Mouse (Mus musculus): ENCODE results near the gene Ranbp3. TPM values are rescaled to one million over a fixed set of nuclear protein-coding genes. Genes with fewer than 3 reads are reported as not detected.

Ranbp3 gene
- polyA plus RNA-seq, 1 experiment from 2014 or later: 21.8 TPM

- WGBS (ENCODE audit: insufficient replicate concordance): 52% methylated on average over 4 of the region's 4 CpGs
- Histone ChIP-seq H3K4me3 (ENCODE audit: low read depth, low read length) (no peak overlapping the region), H3K27me3 (ENCODE audit: insufficient read depth, low read length) (no peaks in the 10 kb centered on the region), H3K4me2 (ENCODE audit: low read depth, low read length) (no peak overlapping the region), H3K9me3 (ENCODE audit: low read length) (no peaks in the 10 kb centered on the region), H3K9ac (replicated peaks) (no peak overlapping the region), H3K36me3 (replicated peaks; ENCODE audit: insufficient read depth, low read length) (no peaks in the 10 kb centered on the region), H3K4me1 (ENCODE audit: insufficient read depth) (peaks cover 12% of the 10 kb centered on the region), H3K27ac (ENCODE audit: low read depth) (no peak overlapping the region)
- ATAC-seq (no peak), DNase-seq (no peak)
- no peak for TF ChIP-seq EP300 (IDR thresholded peaks at IDR 0.05; ENCODE audit: low read depth)
- no peak for TF ChIP-seq CTCF (IDR thresholded peaks at IDR 0.05; ENCODE audit: low read depth)
Measured at GRCm38 (mm10) chr17:56631807-56632206, 41.3 kb upstream of the Ranbp3 start.

- Histone ChIP-seq H3K9ac (replicated peaks) (no peak overlapping the region), H3K36me3 (replicated peaks; ENCODE audit: insufficient read depth, low read length) (no peaks in the 10 kb centered on the region), H3K4me1 (ENCODE audit: insufficient read depth) (no peaks in the 10 kb centered on the region), H3K4me2 (ENCODE audit: low read depth, low read length) (no peak overlapping the region), H3K9me3 (ENCODE audit: low read length) (no peaks in the 10 kb centered on the region), H3K27me3 (ENCODE audit: insufficient read depth, low read length) (no peaks in the 10 kb centered on the region), H3K27ac (ENCODE audit: low read depth) (no peak overlapping the region), H3K4me3 (ENCODE audit: low read depth, low read length) (no peak overlapping the region)
- DNase-seq (no peak), ATAC-seq (peak; percentile 40)
- WGBS (ENCODE audit: insufficient replicate concordance): 58% methylated on average over 6 of the region's 6 CpGs
- no peak for TF ChIP-seq EP300 (IDR thresholded peaks at IDR 0.05; ENCODE audit: low read depth)
- TF ChIP-seq CTCF (IDR thresholded peaks at IDR 0.05; ENCODE audit: low read depth): no peak
Measured at GRCm38 (mm10) chr17:56634023-56634422, 39.1 kb upstream of the Ranbp3 start.

GRCm38 (mm10) chr17:56643237-56643636 is 29.9 kb upstream of the Ranbp3 start:
- H3K27me3 ChIP-seq (ENCODE audit: insufficient read depth, low read length): no peaks in the 10 kb centered on the region
- H3K27ac ChIP-seq (ENCODE audit: low read depth): peak overlapping the region; percentile 53
- H3K9ac ChIP-seq (replicated peaks): no peak overlapping the region
- WGBS (ENCODE audit: insufficient replicate concordance): 54% methylated on average over 4 of the region's 4 CpGs
- DNase-seq (no peak), ATAC-seq (peak; percentile 72)
- no peaks in the 10 kb centered on the region for H3K4me1 ChIP-seq (ENCODE audit: insufficient read depth)
- H3K4me2 ChIP-seq (ENCODE audit: low read depth, low read length): no peak overlapping the region
- no peak overlapping the region for H3K4me3 ChIP-seq (ENCODE audit: low read depth, low read length)
- no peak for TF ChIP-seq EP300 (IDR thresholded peaks at IDR 0.05; ENCODE audit: low read depth)
- no peak for TF ChIP-seq CTCF (IDR thresholded peaks at IDR 0.05; ENCODE audit: low read depth)
- no peaks in the 10 kb centered on the region for H3K36me3 ChIP-seq (replicated peaks; ENCODE audit: insufficient read depth, low read length)
- no peaks in the 10 kb centered on the region for H3K9me3 ChIP-seq (ENCODE audit: low read length)

- DNase-seq (no peak), ATAC-seq (no peak)
- Histone ChIP-seq H3K9ac (replicated peaks) (no peak overlapping the region), H3K36me3 (replicated peaks; ENCODE audit: insufficient read depth, low read length) (no peaks in the 10 kb centered on the region), H3K9me3 (ENCODE audit: low read length) (no peaks in the 10 kb centered on the region), H3K4me1 (ENCODE audit: insufficient read depth) (no peaks in the 10 kb centered on the region), H3K4me3 (ENCODE audit: low read depth, low read length) (no peak overlapping the region), H3K4me2 (ENCODE audit: low read depth, low read length) (no peak overlapping the region), H3K27me3 (ENCODE audit: insufficient read depth, low read length) (no peaks in the 10 kb centered on the region), H3K27ac (ENCODE audit: low read depth) (no peak overlapping the region)
- WGBS (ENCODE audit: insufficient replicate concordance): 56% methylated on average over 10 of the region's 13 CpGs
- no peak for TF ChIP-seq CTCF (IDR thresholded peaks at IDR 0.05; ENCODE audit: low read depth)
- no peak for TF ChIP-seq EP300 (IDR thresholded peaks at IDR 0.05; ENCODE audit: low read depth)
Measured at GRCm38 (mm10) chr17:56647546-56647945, 25.5 kb upstream of the Ranbp3 start.

- Histone ChIP-seq H3K4me3 (ENCODE audit: low read depth, low read length) (no peak overlapping the region), H3K4me2 (ENCODE audit: low read depth, low read length) (no peak overlapping the region), H3K4me1 (ENCODE audit: insufficient read depth) (no peaks in the 10 kb centered on the region), H3K9ac (replicated peaks) (no peak overlapping the region), H3K36me3 (replicated peaks; ENCODE audit: insufficient read depth, low read length) (no peaks in the 10 kb centered on the region), H3K27me3 (ENCODE audit: insufficient read depth, low read length) (no peaks in the 10 kb centered on the region), H3K27ac (ENCODE audit: low read depth) (peak overlapping the region; percentile 77), H3K9me3 (ENCODE audit: low read length) (no peaks in the 10 kb centered on the region)
- TF ChIP-seq EP300 (IDR thresholded peaks at IDR 0.05; ENCODE audit: low read depth): peak; percentile 56
- no peak for TF ChIP-seq CTCF (IDR thresholded peaks at IDR 0.05; ENCODE audit: low read depth)
- ATAC-seq (peak; percentile 97), DNase-seq (peak; percentile 79)
- WGBS (ENCODE audit: insufficient replicate concordance): 31% methylated on average over 10 of the region's 10 CpGs
Measured at GRCm38 (mm10) chr17:56651801-56652200, 21.3 kb upstream of the Ranbp3 start.

GRCm38 (mm10) chr17:56654771-56655170 is 18.3 kb upstream of the Ranbp3 start:
- 64% methylated on average over 2 of the region's 2 CpGs for WGBS (ENCODE audit: insufficient replicate concordance)
- no peak for DNase-seq
- H3K4me1 ChIP-seq (ENCODE audit: insufficient read depth): no peaks in the 10 kb centered on the region

GRCm38 (mm10) chr17:56655311-56655710 is 17.8 kb upstream of the Ranbp3 start:
- Histone ChIP-seq H3K27ac (ENCODE audit: low read depth) (no peak overlapping the region), H3K9ac (replicated peaks) (no peak overlapping the region; the same call in 1 of the 2 replicates), H3K36me3 (replicated peaks; ENCODE audit: insufficient read depth, low read length) (no peaks in the 10 kb centered on the region), H3K4me2 (ENCODE audit: low read depth, low read length) (no peak overlapping the region), H3K27me3 (ENCODE audit: insufficient read depth, low read length) (no peaks in the 10 kb centered on the region), H3K4me3 (ENCODE audit: low read depth, low read length) (no peak overlapping the region), H3K4me1 (ENCODE audit: insufficient read depth) (no peaks in the 10 kb centered on the region), H3K9me3 (ENCODE audit: low read length) (no peaks in the 10 kb centered on the region)
- TF ChIP-seq EP300 (IDR thresholded peaks at IDR 0.05; ENCODE audit: low read depth) (no peak), CTCF (IDR thresholded peaks at IDR 0.05; ENCODE audit: low read depth) (no peak)
- ATAC-seq: no peak
- WGBS (ENCODE audit: insufficient replicate concordance): 59% methylated on average over 3 of the region's 3 CpGs
- DNase-seq: no peak

More at GRCm38 (mm10) chr17:56654771-56655170, 18.3 kb upstream of the Ranbp3 start:
- no peak for ATAC-seq
- TF ChIP-seq CTCF (IDR thresholded peaks at IDR 0.05; ENCODE audit: low read depth) (no peak), EP300 (IDR thresholded peaks at IDR 0.05; ENCODE audit: low read depth) (no peak)
- no peak overlapping the region for H3K4me3 ChIP-seq (ENCODE audit: low read depth, low read length)
- H3K9ac ChIP-seq (replicated peaks): no peak overlapping the region
- H3K27ac ChIP-seq (ENCODE audit: low read depth): no peak overlapping the region
- no peak overlapping the region for H3K4me2 ChIP-seq (ENCODE audit: low read depth, low read length)
- no peaks in the 10 kb centered on the region for H3K27me3 ChIP-seq (ENCODE audit: insufficient read depth, low read length)
- H3K9me3 ChIP-seq (ENCODE audit: low read length): no peaks in the 10 kb centered on the region
- no peaks in the 10 kb centered on the region for H3K36me3 ChIP-seq (replicated peaks; ENCODE audit: insufficient read depth, low read length)

Data from liver, postnatal 0 days (tissue).